Mouse (Mus musculus) thymus, postnatal 25 days (tissue): ENCODE measurements at regions not wholly inside any gene's neighbourhood (a gene's known extent, or its start where the extent isn't known, plus 50 kb on each side); places are given as distances from the start of the nearest gene placed in this dataset.
A peak's percentile ranks its signal among the peaks of the same experiment; 100 is the strongest.

Source experiments
- DNase-seq: peaks from one replicate; pipeline ENCODE4 v3.0.0; 2022

- no peak for DNase-seq
Observed at GRCm38 (mm10) chr9:117967080-117967479, 73.2 kb upstream of the Azi2 start.

GRCm38 (mm10) chr9:117966326-117966989 lies 73.8 kb upstream of the Azi2 start:
- DNase-seq, result no peak

GRCm38 (mm10) chr9:117962088-117963030 lies 77.9 kb upstream of the Azi2 start:
- DNase-seq, result no peak

- no peak for DNase-seq
Observed at GRCm38 (mm10) chr9:117959845-117960244, 80.5 kb upstream of the Azi2 start.

- DNase-seq, result no peak
Observed at GRCm38 (mm10) chr9:117957195-117957594, 83.1 kb upstream of the Azi2 start.

- no peak for DNase-seq
Observed at GRCm38 (mm10) chr9:117956691-117957090, 83.6 kb upstream of the Azi2 start.

GRCm38 (mm10) chr9:117927466-117927847 lies 112.8 kb upstream of the Azi2 start:
- DNase-seq, result no peak

- DNase-seq, result peak; percentile 8
Observed at GRCm38 (mm10) chr9:117926700-117927465, 113.4 kb upstream of the Azi2 start.

GRCm38 (mm10) chr9:117922992-117923391 lies 117.3 kb upstream of the Azi2 start:
- no peak for DNase-seq

- no peak for DNase-seq
Observed at GRCm38 (mm10) chr9:117907895-117908424, 132.3 kb upstream of the Azi2 start.

- no peak for DNase-seq
Observed at GRCm38 (mm10) chr9:117905045-117905747, 135.1 kb upstream of the Azi2 start.

- DNase-seq, result no peak
Observed at GRCm38 (mm10) chr9:117904621-117905020, 135.7 kb upstream of the Azi2 start.

GRCm38 (mm10) chr9:117903025-117903424 lies 137.3 kb upstream of the Azi2 start:
- DNase-seq, result peak; percentile 6

GRCm38 (mm10) chr9:117902239-117902939 lies 137.9 kb upstream of the Azi2 start:
- peak; percentile 51 for DNase-seq

- no peak for DNase-seq
Observed at GRCm38 (mm10) chr9:117900631-117901030, 139.7 kb upstream of the Azi2 start.

GRCm38 (mm10) chr9:117896517-117896916 lies 143.8 kb upstream of the Azi2 start:
- DNase-seq, result no peak

- DNase-seq, result no peak
Observed at GRCm38 (mm10) chr9:117892601-117893000, 147.7 kb upstream of the Azi2 start.

GRCm38 (mm10) chr9:117873172-117873571 lies 167.1 kb upstream of the Azi2 start:
- DNase-seq, result no peak

- no peak for DNase-seq
Observed at GRCm38 (mm10) chr9:117872387-117873081, 167.8 kb upstream of the Azi2 start.

GRCm38 (mm10) chr9:117872021-117872386 lies 168.3 kb upstream of the Azi2 start:
- DNase-seq, result no peak

GRCm38 (mm10) chr9:117870616-117871015 lies 169.7 kb upstream of the Azi2 start:
- DNase-seq, result no peak
